Mouse (Mus musculus): ENCODE data around the gene Etv3.
A peak's percentile ranks its signal among the peaks of the same experiment; 100 is the strongest.

The Etv3 gene

DNA sequence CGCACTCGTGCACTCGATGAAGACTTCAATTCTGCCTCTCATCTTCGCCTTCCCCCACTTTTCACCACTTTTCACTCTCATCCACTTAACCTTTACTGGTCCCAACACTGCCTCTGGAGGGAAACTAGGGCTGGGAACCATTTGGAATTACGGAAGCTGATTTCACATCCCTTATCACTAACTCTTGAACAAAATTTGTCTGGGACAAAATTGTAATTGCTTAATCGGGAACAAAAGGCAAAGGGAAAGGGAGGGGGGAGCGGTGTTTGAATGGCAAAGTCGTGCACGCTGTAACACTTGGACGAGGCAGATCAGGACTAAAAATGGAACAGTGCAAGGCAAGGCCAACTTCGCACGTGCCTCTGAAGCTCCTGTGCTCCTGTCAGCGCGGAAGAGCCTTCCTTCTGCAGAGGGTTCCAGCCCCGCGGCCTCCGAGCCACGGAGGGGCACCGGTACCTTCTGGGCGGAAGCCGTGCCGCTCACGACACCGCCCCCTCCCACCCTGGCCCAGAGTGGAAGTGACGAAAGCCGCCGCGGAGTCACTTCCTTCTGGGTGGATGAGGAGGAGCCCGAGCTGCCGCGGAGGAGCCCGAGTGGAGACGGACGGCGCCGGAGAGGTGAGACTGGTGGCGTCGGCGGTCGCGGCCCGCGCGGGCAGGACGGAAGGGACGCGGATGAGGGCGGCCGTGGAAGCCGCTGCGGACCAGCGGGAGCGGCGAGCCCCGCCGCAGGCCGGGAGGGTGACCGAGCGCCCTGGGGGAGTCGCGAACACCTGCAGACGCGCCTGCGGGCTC, at the start of gene Etv3:
Gene Etv3, plus strand, starts transcription at position 365 of the 794 bp plus-strand sequence.
- peak; percentile 51; the same call in 1 of the 2 replicates for TF ChIP-seq GATA4 (IDR thresholded peaks at IDR 0.05; ENCODE audit: insufficient replicate concordance, low read length)

DNA sequence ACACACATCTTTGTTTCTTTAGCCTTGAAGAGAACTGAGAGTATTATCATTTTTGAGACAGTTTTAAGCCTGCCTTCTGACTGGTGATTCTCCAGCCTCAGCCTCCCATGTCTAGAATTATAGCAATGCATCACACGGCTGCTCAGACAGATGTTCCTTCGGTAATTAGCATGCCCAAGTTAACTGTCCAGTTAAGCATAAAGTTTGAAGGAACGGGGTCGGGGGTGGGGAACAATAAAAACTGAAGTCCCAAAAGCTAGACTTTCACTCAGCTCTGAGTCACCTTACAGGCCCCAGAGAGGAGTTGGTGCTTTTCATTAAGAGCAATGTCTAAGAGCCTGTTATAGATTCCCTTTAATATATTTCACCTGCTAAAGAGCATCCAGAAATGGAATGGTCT, 37.8 kb upstream of the Etv3 start:
- TF ChIP-seq GATA4 (IDR thresholded peaks at IDR 0.05; ENCODE audit: insufficient replicate concordance, low read length) = no peak

DNA sequence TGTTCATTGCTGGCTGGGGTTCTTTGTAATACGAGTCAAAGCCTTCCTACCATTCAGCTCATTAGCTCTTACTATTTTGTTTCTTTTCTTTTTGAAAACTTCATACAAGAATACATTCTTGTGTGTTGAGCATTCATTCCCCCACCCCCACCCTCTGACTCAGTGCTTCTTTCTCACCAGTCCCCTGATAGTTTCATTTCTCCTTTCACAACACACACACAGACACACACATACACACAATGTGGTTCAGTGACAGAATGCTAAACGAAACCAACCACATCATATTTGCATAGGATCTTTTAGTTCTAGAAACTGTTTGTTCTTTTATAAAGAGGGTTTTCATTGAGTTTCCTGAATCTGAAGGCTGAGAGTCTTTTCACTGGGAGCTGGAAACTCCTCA, 37.3 kb upstream of the Etv3 start:
- no peak for TF ChIP-seq GATA4 (IDR thresholded peaks at IDR 0.05; ENCODE audit: insufficient replicate concordance, low read length)

- TF ChIP-seq GATA4 (IDR thresholded peaks at IDR 0.05; ENCODE audit: insufficient replicate concordance, low read length) = no peak
Measured at GRCm38 (mm10) chr3:87498266-87498665, 26.9 kb upstream of the Etv3 start.

GRCm38 (mm10) chr3:87499072-87499471, 26.1 kb upstream of the Etv3 start:
- no peak for TF ChIP-seq GATA4 (IDR thresholded peaks at IDR 0.05; ENCODE audit: insufficient replicate concordance, low read length)

- TF ChIP-seq GATA4 (IDR thresholded peaks at IDR 0.05; ENCODE audit: insufficient replicate concordance, low read length) = no peak
Measured at GRCm38 (mm10) chr3:87500088-87501055, 24.8 kb upstream of the Etv3 start.

DNA sequence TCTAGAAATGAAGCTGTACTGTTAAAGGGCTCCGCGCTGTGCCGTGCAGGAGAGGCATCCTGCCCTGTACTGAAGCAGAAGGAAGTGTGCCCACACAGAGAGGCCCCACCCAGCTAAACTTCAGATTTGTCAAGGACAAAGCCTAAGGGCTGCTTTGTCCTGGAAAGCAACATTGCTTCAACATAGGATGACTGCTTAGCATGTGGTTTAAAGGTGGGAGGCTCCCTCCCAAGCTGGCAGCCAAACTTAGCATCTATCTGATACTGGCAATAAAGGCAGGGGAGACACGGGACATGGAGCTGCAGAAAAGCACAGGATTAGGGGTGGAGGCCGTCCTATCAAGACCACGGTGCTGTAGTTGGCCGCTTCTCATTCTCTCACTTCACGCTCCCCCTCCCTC, 24.1 kb upstream of the Etv3 start:
- no peak for TF ChIP-seq GATA4 (IDR thresholded peaks at IDR 0.05; ENCODE audit: insufficient replicate concordance, low read length)

DNA sequence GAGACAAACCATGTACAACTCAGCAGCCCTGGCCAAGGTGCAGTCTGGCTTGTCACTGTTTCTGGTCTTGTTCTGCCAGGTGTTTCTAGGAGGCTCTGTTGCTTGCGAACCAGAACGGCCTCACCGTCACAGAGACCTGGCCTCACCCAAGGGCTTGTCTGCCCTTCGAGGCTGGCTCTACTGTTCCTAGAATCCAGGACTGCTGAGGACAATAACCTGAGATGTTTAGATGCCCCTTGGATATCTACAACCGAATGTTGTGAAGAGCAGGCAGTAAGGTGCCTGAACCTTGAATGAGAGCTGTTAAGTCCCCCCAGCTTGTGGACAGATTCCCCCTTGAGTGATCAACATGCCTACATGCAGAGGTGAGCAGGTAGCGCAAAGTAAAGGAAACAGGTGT, 22.4 kb upstream of the Etv3 start:
- TF ChIP-seq GATA4 (IDR thresholded peaks at IDR 0.05; ENCODE audit: insufficient replicate concordance, low read length) = no peak

DNA sequence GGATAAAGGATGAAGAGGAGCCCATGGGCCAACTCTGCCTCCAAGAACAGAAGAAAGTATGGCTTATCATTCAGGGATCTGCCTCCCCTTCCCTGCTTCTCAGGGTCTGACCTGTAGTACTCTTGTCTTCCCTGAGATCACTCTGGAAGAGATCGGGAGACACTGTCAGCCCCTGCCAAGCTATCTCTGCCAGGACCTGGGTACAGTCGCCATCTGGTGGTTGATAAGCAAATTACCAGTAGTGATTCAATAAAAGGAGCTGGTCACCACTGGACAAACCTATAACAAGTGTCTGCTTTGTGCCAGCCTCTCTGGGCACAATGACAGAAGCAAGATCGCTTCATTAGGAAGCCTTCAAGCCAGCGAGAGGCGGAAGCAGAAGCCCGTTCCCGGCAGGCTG, 20.9 kb upstream of the Etv3 start:
- no peak for TF ChIP-seq GATA4 (IDR thresholded peaks at IDR 0.05; ENCODE audit: insufficient replicate concordance, low read length)

- TF ChIP-seq GATA4 (IDR thresholded peaks at IDR 0.05; ENCODE audit: insufficient replicate concordance, low read length) = no peak
Measured at GRCm38 (mm10) chr3:87504749-87505425, 20.3 kb upstream of the Etv3 start.

- TF ChIP-seq GATA4 (IDR thresholded peaks at IDR 0.05; ENCODE audit: insufficient replicate concordance, low read length) = no peak
Measured at GRCm38 (mm10) chr3:87506456-87507416, 18.5 kb upstream of the Etv3 start.

DNA sequence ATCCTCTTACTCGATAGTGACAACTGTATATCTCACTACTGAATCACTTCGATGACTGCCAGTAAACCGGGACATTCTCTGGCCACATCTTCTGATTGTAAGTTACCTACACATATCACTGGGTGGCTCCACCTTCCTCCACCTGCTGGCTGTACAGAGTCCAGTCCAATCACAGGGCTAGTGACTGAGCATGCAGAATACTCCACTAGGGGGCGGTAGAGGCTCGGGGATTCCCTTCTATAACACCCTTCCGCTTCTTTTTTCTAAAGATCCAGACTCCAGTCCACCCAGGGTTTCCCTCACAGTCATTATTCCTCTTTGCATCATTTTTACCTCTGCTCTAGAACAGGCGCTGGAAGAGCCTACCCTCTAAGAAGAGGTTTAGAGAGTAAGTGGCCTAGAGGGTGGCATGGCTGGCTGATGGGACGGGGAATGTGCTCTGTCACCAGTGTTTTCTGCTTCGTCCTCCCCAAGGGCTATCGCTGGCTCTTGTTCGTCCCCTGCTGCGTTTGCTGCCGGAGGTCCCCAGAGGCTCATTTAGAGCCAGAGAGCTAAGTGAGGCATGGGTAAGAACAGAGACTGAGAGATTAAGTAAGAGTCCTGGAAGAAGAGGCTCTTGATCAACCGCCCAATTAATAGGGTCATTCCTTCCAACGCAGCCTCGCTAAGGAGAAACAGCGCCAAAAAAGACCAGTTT, 16.9 kb upstream of the Etv3 start:
- TF ChIP-seq GATA4 (IDR thresholded peaks at IDR 0.05; ENCODE audit: insufficient replicate concordance, low read length) = no peak

- TF ChIP-seq GATA4 (IDR thresholded peaks at IDR 0.05; ENCODE audit: insufficient replicate concordance, low read length) = peak; percentile 99
Measured at GRCm38 (mm10) chr3:87509061-87509460, 16.1 kb upstream of the Etv3 start.

DNA sequence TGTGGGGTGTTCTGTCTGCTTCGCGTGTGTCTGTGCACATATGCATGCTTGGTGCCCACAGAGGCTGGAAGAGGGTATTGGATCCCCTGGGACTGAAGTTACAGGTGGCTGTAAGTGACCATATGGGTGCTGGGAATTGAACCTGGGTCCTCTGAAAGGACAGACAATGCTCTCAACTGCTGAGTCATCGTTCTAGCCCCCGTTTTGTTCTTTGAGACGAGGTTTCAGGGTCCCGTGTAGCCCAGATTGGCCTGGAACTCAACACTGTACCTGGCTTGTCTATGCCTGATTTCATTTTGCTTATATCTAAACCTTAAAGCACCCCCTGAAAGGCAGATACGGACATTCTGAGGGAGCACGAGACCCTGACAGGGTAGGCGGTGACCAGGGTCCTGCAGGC, 14.4 kb upstream of the Etv3 start:
- TF ChIP-seq GATA4 (IDR thresholded peaks at IDR 0.05; ENCODE audit: insufficient replicate concordance, low read length) = no peak

Data from liver, adult (tissue).